Mouse (Mus musculus): ENCODE results near the gene Gm3327. TPM values are rescaled to one million over a fixed set of nuclear protein-coding genes. Genes with fewer than 3 reads are reported as not detected.

The Gm3327 gene
- polyA plus RNA-seq, 1 experiment = not detected

DNA sequence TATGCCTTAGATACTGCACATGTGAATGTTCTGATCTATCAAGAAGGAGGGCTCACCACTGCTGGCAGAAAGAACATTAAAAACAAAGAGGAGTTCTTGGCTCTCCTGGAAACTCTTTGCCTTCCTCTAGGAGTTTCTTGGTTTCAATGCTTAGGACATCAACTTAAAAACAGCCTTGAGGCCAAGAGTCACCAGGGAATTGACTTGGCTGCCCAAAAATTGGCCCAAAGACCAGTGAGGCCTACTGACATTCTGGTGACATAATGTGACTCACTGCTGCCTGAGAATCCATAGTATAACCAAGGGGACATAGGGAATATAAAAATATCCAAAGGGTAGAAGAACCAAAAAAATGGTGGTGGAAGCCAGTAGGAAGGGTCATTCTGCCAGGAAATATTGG is 12.7 kb upstream of the Gm3327 start:
- H3K36me3 ChIP-seq (ENCODE audit: control insufficient read depth, insufficient read depth, low read length) = no peaks in the 10 kb centered on the region
- H3K27ac ChIP-seq (ENCODE audit: control insufficient read depth, insufficient read depth, low read length) = no peak overlapping the region
- no peak for DNase-seq
- no peak for TF ChIP-seq POLR2A (IDR thresholded peaks at IDR 0.05; ENCODE audit: control insufficient read depth, extremely low read depth, insufficient read depth, low read length, poor library complexity)
- no peak for TF ChIP-seq CTCF (IDR thresholded peaks at IDR 0.05; ENCODE audit: borderline replicate concordance, control insufficient read depth, extremely low read depth, insufficient read depth, low read length, poor library complexity)
- H3K4me1 ChIP-seq (replicated peaks; ENCODE audit: control insufficient read depth, insufficient read depth, low read length) = no peaks in the 10 kb centered on the region
- no peak overlapping the region for H3K4me3 ChIP-seq (ENCODE audit: control insufficient read depth, insufficient read depth, low read length)
- no peaks in the 10 kb centered on the region for H3K27me3 ChIP-seq (ENCODE audit: control insufficient read depth, insufficient read depth, low read length)

Other genes starting within 250 kb of the Gm3327 start
- 1.6 and 5.0 TPM in 2 replicates for gene Ear1, start 248.3 kb upstream of the Gm3327 start, polyA plus RNA-seq (2012; rRNA removed)
- not detected in 2 replicates for gene Ear10, start 200.3 kb upstream of the Gm3327 start, polyA plus RNA-seq (2012; rRNA removed)
- gene Gm8113, start 198.5 kb upstream of the Gm3327 start, polyA plus RNA-seq (2012; rRNA removed) = 9.7 and 19.9 TPM in 2 replicates
- gene Ang5, start 166.8 kb upstream of the Gm3327 start, polyA plus RNA-seq (2012; rRNA removed) = not detected in 2 replicates
- not detected in 2 replicates for gene Ang6, start 121.6 kb upstream of the Gm3327 start, polyA plus RNA-seq (2012; rRNA removed)
- 47.1 and 61.4 TPM in 2 replicates for gene Ear2, start 21.2 kb upstream of the Gm3327 start, polyA plus RNA-seq (2012; rRNA removed)
- not detected in 2 replicates for gene Gm8212, start 73.8 kb downstream of the Gm3327 start, polyA plus RNA-seq (2012; rRNA removed)
- gene 4930503E14Rik, start 89.4 kb downstream of the Gm3327 start, polyA plus RNA-seq (2012; rRNA removed) = not detected in 2 replicates
- not detected in 2 replicates for gene Gm8220, start 161.7 kb downstream of the Gm3327 start, polyA plus RNA-seq (2012; rRNA removed)
- gene Gm5930, start 214.7 kb downstream of the Gm3327 start, polyA plus RNA-seq (2012; rRNA removed) = 0.05 TPM in 1 of 2 replicates, not detected in the other
- gene Gm8229, start 241.5 kb downstream of the Gm3327 start, polyA plus RNA-seq (2012; rRNA removed) = not detected in 2 replicates

Measured in thymus, adult 2 months (tissue).